Mouse (Mus musculus) limb, embryonic 14.5 days (tissue): Measurements from ENCODE around the gene Six2. TPM values are rescaled to one million over a fixed set of nuclear protein-coding genes. Genes with fewer than 3 reads are reported as not detected.
A peak's percentile ranks its signal among the peaks of the same experiment; 100 is the strongest.
"Not testable (repeated sequence)": the region's sequence is repeated elsewhere in the genome, so short reads cannot be mapped to it uniquely, and the experiment has no call there.

ENCODE experiments used
- ATAC-seq: fragments of 200-750 bp; cut with Nextera tagmentation; 2 replicates; pipeline ENCODE4 v1.8.0; 2017; ENCODE audit warnings: low read depth, moderate number of reproducible peaks, moderate TSS enrichment; ENCODE audit not compliant: low FRiP score
- DNase-seq: peaks from one replicate; pipeline ENCODE4 v3.0.0-alpha.2; 2015; ENCODE audit warnings: low spot score
- H3K27ac ChIP-seq: fragments of 300-500 bp; sonication (generic); replicated peaks from 2 replicates; pipeline ENCODE4 v1.5.1; 2014; ENCODE audit warnings: low read depth, mild to moderate bottlenecking, low read length, moderate library complexity, mixed read lengths
- H3K27me3 ChIP-seq: fragments of 300-500 bp; sonication (generic); 2 replicates; pipeline ENCODE4 v1.6.1; 2014; ENCODE audit warnings: low read length, mixed read lengths; ENCODE audit not compliant: control insufficient read depth, insufficient read depth
- H3K36me3 ChIP-seq: fragments of 300-500 bp; sonication (generic); 2 replicates; pipeline ENCODE4 v1.6.1; 2014; ENCODE audit warnings: mild to moderate bottlenecking, low read length, moderate library complexity, mixed read lengths; ENCODE audit not compliant: control insufficient read depth, insufficient read depth
- H3K4me1 ChIP-seq: fragments of 300-500 bp; sonication (generic); 2 replicates; pipeline ENCODE4 v1.6.1; 2014; ENCODE audit warnings: antibody characterized with exemption, low read length, mixed read lengths; ENCODE audit not compliant: control insufficient read depth, insufficient read depth
- H3K4me2 ChIP-seq: fragments of 300-500 bp; sonication (generic); replicated peaks from 2 replicates; pipeline ENCODE4 v1.6.1; 2014; ENCODE audit warnings: low read depth, mild to moderate bottlenecking, low read length, moderate library complexity; ENCODE audit not compliant: severe bottlenecking
- H3K4me3 ChIP-seq: fragments of 300-500 bp; sonication (generic); replicated peaks from 2 replicates; pipeline ENCODE4 v1.5.1; 2014; ENCODE audit warnings: low read length
- H3K9ac ChIP-seq: fragments of 300-500 bp; sonication (generic); 2 replicates; pipeline ENCODE4 v1.6.1; 2014; ENCODE audit warnings: mild to moderate bottlenecking, low read depth, low read length, moderate library complexity; ENCODE audit not compliant: severe bottlenecking
- H3K9me3 ChIP-seq: fragments of 300-500 bp; sonication (generic); 2 replicates; pipeline ENCODE4 v1.6.1; 2016; ENCODE audit warnings: low read length; ENCODE audit not compliant: control insufficient read depth
- POLR2A ChIP-seq: fragments of 200-500 bp; IDR thresholded peaks from 2 replicates; pipeline ENCODE4 v1.8.0; 2012; ENCODE audit warnings: inconsistent platforms, mild to moderate bottlenecking, moderate library complexity, borderline replicate concordance; ENCODE audit not compliant: insufficient read depth, insufficient read length; ENCODE audit errors: extremely low read depth
- WGBS: fragments of 180-500 bp; shearing (Covaris S2); extraction: QIAGEN DNeasy Blood & Tissue Kit; methylation state at CpG from one replicate; pipeline ENCODE4 v1.1.7; 2014; 5-methylcytosine and 5-hydroxymethylcytosine counted together
- polyA plus RNA-seq, 2 experiments: library from polyadenylated mRNA; depleted of rRNA in 1 of 2; stranded (reverse) in 1 of 2; unstranded in 1 of 2; fragments of >200 nt; fragmentation: Nextera tagmentation in 1 of 2; extraction: Ambion mirVana in 1 of 2; gene quantifications; 2 replicates each; pipeline versions ENCODE4 v1.2.1 to v1.2.3; 2012 to 2014

The Six2 gene
- polyA plus RNA-seq, 2 experiments, result 7.7 to 30.0 TPM

GRCm38 (mm10) chr17:85685689-85686281 lies 2.3 kb downstream of the Six2 start:
- no peak for TF ChIP-seq POLR2A
- DNase-seq (no peak), ATAC-seq (no peak)
- Histone ChIP-seq H3K4me1 (peaks cover 8% of the 10 kb centered on the region; the same call in 1 of the 2 replicates), H3K27me3 (peaks cover 85% of the 10 kb centered on the region), H3K9ac (peak overlapping the region; percentile 72), H3K27ac (0 out of 2 replicates have a peak overlapping the region, but pooled peaks have one; percentile 80), H3K4me3 (peak overlapping the region; percentile 54), H3K4me2 (peak overlapping the region; percentile 67), H3K9me3 (no peaks in the 10 kb centered on the region), H3K36me3 (no peaks in the 10 kb centered on the region)
- 11% methylated on average over 11 of the region's 11 CpGs for WGBS

- WGBS, result 5% methylated on average over 39 of the region's 46 CpGs
- Histone ChIP-seq H3K4me1 (peaks cover 10% of the 10 kb centered on the region), H3K36me3 (no peaks in the 10 kb centered on the region), H3K4me3 (peak overlapping the region; percentile 54), H3K9me3 (no peaks in the 10 kb centered on the region), H3K27me3 (peaks cover 85% of the 10 kb centered on the region), H3K27ac (no peak overlapping the region), H3K4me2 (peak overlapping the region; percentile 67), H3K9ac (peak overlapping the region; percentile 72)
- no peak for TF ChIP-seq POLR2A
- ATAC-seq (no peak), DNase-seq (no peak)
Measured at GRCm38 (mm10) chr17:85684841-85685688, 3.0 kb downstream of the Six2 start.

- H3K4me1 ChIP-seq, result peaks cover 15% of the 10 kb centered on the region
- WGBS, result 4% methylated on average over 6 of the region's 6 CpGs
- H3K27me3 ChIP-seq, result peaks cover 85% of the 10 kb centered on the region
- H3K9ac ChIP-seq, result peak overlapping the region; percentile 72
- not testable (repeated sequence) for H3K27ac ChIP-seq, H3K9me3 ChIP-seq, DNase-seq, H3K36me3 ChIP-seq, ATAC-seq
- peak overlapping the region; percentile 67 for H3K4me2 ChIP-seq
- H3K4me3 ChIP-seq, result peak overlapping the region; percentile 54
Measured at GRCm38 (mm10) chr17:85684436-85684835, 3.6 kb downstream of the Six2 start.

GRCm38 (mm10) chr17:85683984-85684307 lies 4.1 kb downstream of the Six2 start:
- peaks cover 84% of the 10 kb centered on the region for H3K27me3 ChIP-seq
- 2% methylated on average over 17 of the region's 17 CpGs for WGBS
- no peak for TF ChIP-seq POLR2A
- H3K4me3 ChIP-seq, result peak overlapping the region; percentile 54
- peak overlapping the region; percentile 42 for H3K9ac ChIP-seq
- H3K36me3 ChIP-seq, result no peaks in the 10 kb centered on the region
- ATAC-seq (no peak), DNase-seq (no peak)
- no peak overlapping the region for H3K27ac ChIP-seq
- H3K4me2 ChIP-seq, result peak overlapping the region; percentile 67
- peaks cover 11% of the 10 kb centered on the region for H3K4me1 ChIP-seq
- H3K9me3 ChIP-seq, result no peaks in the 10 kb centered on the region

- 11% methylated on average over 25 of the region's 25 CpGs for WGBS
Measured at GRCm38 (mm10) chr17:85683111-85683983, 4.7 kb downstream of the Six2 start.

More at GRCm38 (mm10) chr17:85683111-85683983, 4.7 kb downstream of the Six2 start:
- Histone ChIP-seq H3K36me3 (no peaks in the 10 kb centered on the region), H3K4me2 (peak overlapping the region; percentile 67), H3K4me1 (peaks cover 11% of the 10 kb centered on the region), H3K27me3 (peaks cover 84% of the 10 kb centered on the region), H3K9ac (peak overlapping the region; percentile 42), H3K27ac (no peak overlapping the region), H3K9me3 (no peaks in the 10 kb centered on the region), H3K4me3 (peak overlapping the region; percentile 54)
- no peak for TF ChIP-seq POLR2A
- ATAC-seq, result no peak
- DNase-seq, result no peak
